Mouse (Mus musculus) naive thymus-derived CD4-positive, alpha-beta T cell, adult 2 months (primary cell): ENCODE results near the gene Me3.

ENCODE experiments used
- DNase-seq: peaks from one replicate; pipeline ENCODE4 v3.0.0-alpha.2; 2011; ENCODE audit warnings: low read depth

Gene Me3

DNA sequence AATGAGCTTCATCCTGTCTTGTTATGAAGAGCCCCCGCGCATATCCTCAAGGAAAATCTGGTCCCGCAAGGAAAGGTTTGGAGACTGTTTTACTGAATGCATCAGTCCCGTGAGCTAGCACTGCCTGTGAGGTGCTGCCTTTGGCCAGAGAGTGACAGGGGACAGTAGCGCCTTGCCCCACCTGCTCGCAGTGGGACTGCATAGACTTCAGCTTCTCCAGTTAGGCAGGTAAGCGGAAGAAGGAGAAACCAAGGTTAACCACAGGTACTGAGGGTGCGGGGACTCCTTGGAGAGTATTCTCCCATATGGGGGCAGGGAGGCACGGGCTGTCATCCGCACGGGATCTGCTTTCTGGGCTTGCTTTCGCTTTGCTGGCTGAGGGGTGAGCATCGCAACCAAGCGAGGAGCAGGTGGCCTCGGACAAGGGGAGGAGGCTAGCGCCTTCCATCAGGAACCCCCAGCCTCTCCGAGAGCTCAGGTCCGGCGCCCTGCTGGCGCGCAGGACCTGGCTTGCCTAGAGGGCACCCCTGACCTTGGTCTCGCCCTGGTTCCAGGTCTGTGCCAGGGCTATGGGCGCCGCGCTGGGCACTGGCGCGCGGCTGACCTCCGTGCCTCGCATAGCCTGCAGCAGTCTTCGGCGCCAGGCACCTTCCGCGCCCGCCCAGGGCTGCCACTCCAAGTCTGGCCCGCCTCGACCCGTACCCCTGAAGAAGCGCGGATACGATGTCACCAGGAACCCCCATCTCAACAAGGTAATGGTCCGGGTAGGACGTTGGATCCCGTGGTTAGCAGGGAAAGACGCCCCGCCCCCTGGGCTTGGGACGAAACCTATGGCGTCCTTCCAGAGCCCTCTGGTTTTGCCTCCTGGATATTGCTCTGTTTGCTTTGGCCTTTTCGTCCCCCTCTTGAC, at the start of gene Me3:
TSS of gene Me3 (plus strand) at position 51 of the 910 bp plus-strand sequence.
- DNase-seq, result no peak

GRCm38 (mm10) chr7:89590039-89590438, 42.2 kb upstream of the Me3 start:
- DNase-seq, result no peak

DNA sequence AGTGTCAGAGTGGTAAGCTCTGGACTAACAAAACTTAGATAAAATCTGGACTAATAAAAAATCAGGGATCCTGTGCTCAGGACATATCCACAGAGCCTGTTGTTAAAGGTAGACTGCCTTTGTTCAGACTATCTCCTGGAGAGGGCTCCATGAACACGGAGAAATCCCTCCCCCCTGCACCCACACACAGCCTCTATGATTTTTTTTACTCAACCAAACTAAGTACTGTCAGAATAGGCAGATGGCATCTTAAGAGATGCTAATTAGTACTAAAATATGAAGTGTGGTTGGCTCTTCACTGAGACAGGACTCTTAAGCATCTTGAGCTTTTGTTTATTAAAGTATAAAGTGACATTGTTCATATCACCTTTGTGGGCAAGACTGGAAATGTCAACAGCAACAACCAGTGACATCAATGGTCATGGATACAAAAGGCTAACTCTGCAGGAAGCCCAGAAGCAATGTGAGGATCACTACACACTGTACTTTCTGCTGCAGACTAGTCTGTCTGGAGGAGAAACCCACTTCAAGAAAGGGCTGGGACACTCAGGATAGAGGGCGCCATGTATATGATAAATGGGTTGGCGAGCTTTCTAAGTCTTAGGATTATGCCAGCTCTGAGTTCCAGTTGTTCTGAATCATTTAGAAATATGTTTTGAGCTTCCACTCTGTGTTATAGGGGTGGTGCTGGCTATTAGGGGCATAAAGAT, 41.5 kb upstream of the Me3 start:
- no peak for DNase-seq

DNA sequence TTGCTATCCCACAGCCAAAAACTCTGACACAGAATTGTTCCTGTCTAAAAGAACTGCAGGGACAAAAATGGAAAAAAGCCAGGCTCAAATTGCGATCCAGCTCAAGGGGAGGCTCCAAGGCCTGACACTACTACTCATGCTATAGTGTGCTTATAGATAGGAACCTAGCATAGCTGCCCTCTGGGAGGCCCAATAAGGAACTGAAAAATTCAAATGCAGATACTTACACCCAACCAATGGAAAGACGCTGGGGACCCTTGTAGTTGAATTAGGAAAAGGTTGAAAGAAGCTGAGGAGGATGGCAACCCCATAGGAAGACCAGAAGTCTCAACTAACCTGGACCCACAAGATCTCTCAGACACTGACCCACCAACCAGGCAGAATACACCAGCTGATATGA, 36.4 kb upstream of the Me3 start:
- DNase-seq, result no peak

GRCm38 (mm10) chr7:89605589-89606536, 26.3 kb upstream of the Me3 start:
- no peak for DNase-seq

- DNase-seq, result no peak
Observed at GRCm38 (mm10) chr7:89607329-89607728, 24.9 kb upstream of the Me3 start.

DNA sequence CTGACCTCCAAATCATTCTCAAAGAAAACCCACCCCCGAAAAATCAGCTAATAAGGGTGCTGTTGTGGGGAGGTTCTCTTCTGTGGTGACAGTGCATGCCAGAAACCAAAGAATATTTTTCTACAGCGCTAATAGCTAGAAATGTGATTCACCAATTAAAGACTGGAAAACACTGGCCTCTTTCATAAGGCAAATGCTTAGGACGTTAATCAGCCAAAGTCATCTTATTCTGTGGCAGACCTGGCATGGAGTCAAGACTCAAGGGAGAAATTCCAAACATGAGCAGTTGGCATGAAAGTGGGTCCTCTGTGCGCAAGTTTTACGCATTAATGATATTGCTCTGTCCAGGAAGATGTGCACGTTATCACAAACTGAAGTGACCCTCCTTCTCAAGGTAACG, 21.0 kb upstream of the Me3 start:
- DNase-seq, result no peak

- DNase-seq, result peak; percentile 10
Observed at GRCm38 (mm10) chr7:89616235-89616634, 16.0 kb upstream of the Me3 start.

GRCm38 (mm10) chr7:89623331-89623730, 8.9 kb upstream of the Me3 start:
- DNase-seq, result no peak

DNA sequence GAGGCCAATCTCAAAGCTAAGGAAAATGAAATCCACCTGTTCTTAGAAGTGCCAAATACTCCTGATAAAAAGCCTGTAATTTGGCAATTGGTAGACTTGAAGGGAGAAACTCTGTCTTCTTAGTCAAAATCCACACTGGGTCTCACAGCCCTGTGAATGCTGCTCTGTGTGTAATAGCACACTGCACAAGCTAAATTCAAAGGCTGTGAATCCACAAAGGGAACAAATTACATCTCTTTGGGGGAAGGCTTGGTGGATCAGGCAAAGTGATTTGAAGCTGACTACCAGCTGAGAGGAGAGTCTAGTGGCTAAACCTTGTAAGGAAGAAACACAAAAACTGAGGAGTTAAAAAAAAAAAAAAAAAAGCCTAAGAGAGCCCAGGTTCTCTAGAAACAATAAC, 4.8 kb upstream of the Me3 start:
- no peak for DNase-seq

- DNase-seq, result no peak
Observed at GRCm38 (mm10) chr7:89628006-89628405, 4.2 kb upstream of the Me3 start.

DNA sequence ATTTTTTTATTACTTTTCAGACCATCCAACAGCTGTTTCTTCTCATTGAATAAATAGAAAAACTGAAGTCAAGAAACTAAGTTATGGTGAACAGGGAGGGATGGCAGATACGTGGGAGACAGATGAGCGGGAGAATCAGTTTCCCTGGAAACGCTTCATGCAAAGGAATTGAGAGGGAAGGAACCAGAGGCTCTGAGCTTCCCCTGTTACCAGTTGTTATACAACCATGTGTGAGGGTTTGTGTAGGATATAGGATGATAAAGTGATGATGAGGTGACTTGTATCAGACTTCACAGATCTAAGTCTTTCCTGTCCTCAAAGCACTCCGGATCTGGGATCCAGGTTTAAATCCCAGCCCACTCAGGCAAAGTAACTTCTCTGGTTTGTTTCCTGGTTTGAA, 3.2 kb upstream of the Me3 start:
- no peak for DNase-seq

DNA sequence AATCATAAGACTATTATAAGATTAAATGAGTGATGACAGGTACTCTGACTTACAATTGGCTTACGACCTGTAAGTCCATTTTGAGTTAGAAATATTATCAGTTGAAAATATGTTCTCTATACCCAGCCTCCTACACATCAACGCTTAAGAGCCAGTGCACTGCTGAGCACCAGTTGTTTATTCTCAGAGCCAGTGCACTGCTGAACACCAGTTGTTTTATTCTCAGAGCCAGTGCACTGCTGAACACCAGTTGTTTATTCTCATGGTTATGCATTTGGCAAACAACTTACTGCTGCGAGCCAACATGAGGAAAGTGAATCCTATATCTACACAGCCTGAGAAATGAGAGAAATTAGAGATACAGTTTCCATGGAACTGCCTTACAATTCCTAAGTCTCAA, 2.3 kb upstream of the Me3 start:
- DNase-seq, result no peak

DNA sequence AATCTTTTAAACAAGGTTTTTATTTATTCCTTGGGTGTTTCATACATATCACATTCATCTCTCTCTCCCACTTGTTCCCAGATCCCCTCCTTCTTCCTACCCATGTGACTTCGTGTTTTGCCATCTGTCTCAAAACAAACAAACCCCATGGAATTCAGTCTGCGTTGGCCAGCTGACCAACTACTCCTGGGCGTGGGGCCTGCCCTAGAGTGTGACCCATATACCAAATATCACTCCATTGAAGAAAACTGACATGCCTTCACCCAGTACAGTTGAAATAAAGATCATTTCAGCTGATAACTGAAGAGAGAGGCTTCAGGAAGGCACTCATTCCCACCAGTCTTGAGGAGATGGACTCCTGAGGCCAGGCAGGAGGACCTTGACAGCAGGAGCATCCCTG, 1.4 kb upstream of the Me3 start:
- no peak for DNase-seq

- no peak for DNase-seq
Observed at GRCm38 (mm10) chr7:89640533-89640932, 8.3 kb downstream of the Me3 start.

DNA sequence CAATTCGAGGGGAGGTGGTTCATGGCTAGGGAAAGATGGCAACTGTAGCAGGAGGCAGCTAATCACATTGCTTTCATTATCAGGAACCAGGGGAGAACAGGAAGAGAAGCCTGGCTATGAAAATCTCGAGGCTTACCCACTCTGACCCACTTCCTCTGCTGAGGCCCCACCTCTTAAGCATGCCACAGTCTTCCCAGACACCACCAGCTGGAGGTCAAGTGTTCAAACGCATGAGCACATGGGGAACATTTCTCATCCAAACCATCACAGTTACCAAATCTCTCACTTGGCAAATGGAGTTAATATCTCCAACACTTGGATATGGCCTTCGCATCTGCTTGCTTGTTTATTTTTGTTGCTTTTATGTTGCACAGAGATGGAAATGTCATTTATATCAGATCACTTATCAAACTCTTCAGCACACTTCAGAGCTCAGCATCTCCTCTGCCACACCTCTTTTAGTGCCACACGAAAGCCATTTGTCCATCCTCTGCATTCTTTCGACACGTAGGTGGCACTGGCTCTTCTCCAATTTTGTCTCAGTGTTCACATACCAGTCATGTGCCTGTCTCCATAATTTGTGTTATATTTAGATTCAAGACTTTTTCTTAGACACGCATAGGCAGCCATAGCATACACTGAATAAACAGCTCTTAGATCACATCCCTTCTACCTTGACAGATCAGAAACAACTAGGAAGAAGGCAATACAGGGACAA, 8.9 kb downstream of the Me3 start:
- DNase-seq, result no peak

- DNase-seq, result no peak
Observed at GRCm38 (mm10) chr7:89645015-89645414, 12.8 kb downstream of the Me3 start.

- DNase-seq, result no peak
Observed at GRCm38 (mm10) chr7:89647864-89648263, 15.7 kb downstream of the Me3 start.

GRCm38 (mm10) chr7:89657183-89657582, 25.0 kb downstream of the Me3 start:
- no peak for DNase-seq

GRCm38 (mm10) chr7:89657692-89658212, 25.6 kb downstream of the Me3 start:
- no peak for DNase-seq

GRCm38 (mm10) chr7:89664197-89664596, 32.0 kb downstream of the Me3 start:
- no peak for DNase-seq
